ENCODE assay signal across 8 mouse cellular contexts in genomic region chr9:106821050-106821617, GRCm38 (mm10). TPM values are rescaled to one million over a fixed set of nuclear protein-coding genes. Genes with fewer than 3 reads are reported as not detected.
DNase-seq lines count a peak whose midpoint lies in the region; ATAC-seq lines count a peak whose summit lies in the region.

No protein-coding gene starts in this region.

- no peak for ATAC-seq in liver, embryonic 11.5 days (replicated peaks; ENCODE audit: low FRiP score)

- peak overlapping the region; percentile 69 for H3K4me2 ChIP-seq in liver, embryonic 11.5 days

- peak; percentile 8 to 11 for DNase-seq in layer of hippocampus, postnatal 10 days (ENCODE audit: low spot score in 2 of 2)
- no peak for DNase-seq in layer of hippocampus, adult 8-10 months (ENCODE audit: low spot score in 2 of 2)
- peak; percentile 17 for DNase-seq in gonadal fat pad, adult 2 months (ENCODE audit: low read depth)
- DNase-seq in liver, embryonic 11.5 days (ENCODE audit: low spot score) = no peak
- peak; percentile 11 for DNase-seq in splenic B cell, adult 2 months (ENCODE audit: low read depth, low spot score)
- DNase-seq in frontal cortex, postnatal 14 days (ENCODE audit: low spot score in 2 of 2) = no peak
- DNase-seq in urinary bladder, postnatal 10 days (ENCODE audit: low spot score) = no peak

- H3K36me3 ChIP-seq in liver, embryonic 11.5 days (ENCODE audit: control insufficient read depth, insufficient read depth, low read length) = no peaks in the 10 kb centered on the region
- H3K36me3 ChIP-seq in splenic B cell, adult 2 months (ENCODE audit: control insufficient read depth, insufficient read depth, low read length, poor library complexity, severe bottlenecking) = no peaks in the 10 kb centered on the region

- H3K27me3 ChIP-seq in liver, embryonic 11.5 days (replicated peaks; ENCODE audit: control insufficient read depth, insufficient read depth, low read length) = no peaks in the 10 kb centered on the region
- H3K27me3 ChIP-seq in splenic B cell, adult 2 months (ENCODE audit: control insufficient read depth, insufficient read depth, low read length, poor library complexity, severe bottlenecking) = no peaks in the 10 kb centered on the region

- no peaks in the 10 kb centered on the region for H3K4me1 ChIP-seq in brown adipose tissue, adult 24 weeks (ENCODE audit: control insufficient read depth, insufficient read depth, insufficient read length, low read length)
- H3K4me1 ChIP-seq in liver, embryonic 11.5 days (replicated peaks; ENCODE audit: control insufficient read depth, insufficient read depth, low read length) = no peaks in the 10 kb centered on the region

- H3K9me3 ChIP-seq in liver, embryonic 11.5 days (ENCODE audit: control insufficient read depth, low read length) = no peaks in the 10 kb centered on the region

- H3K4me3 ChIP-seq in brown adipose tissue, adult 24 weeks (ENCODE audit: insufficient read depth, low read depth, low read length) = peak overlapping the region; percentile 74
- peak overlapping the region; percentile 99 for H3K4me3 ChIP-seq in liver, embryonic 11.5 days (ENCODE audit: low read depth, low read length)

- WGBS in liver, embryonic 11.5 days = 39% methylated on average over 15 of the region's 15 CpGs

- peak overlapping the region; percentile 50 for H3K27ac ChIP-seq in brown adipose tissue, adult 24 weeks (replicated peaks; ENCODE audit: low read depth, low read length)
- H3K27ac ChIP-seq in liver, embryonic 11.5 days (ENCODE audit: low read depth, low read length) = no peak overlapping the region

- H3K9ac ChIP-seq in liver, embryonic 11.5 days (ENCODE audit: low read depth, low read length) = peak overlapping the region; percentile 57

RNA-seq across cellular contexts. Expression of gene Dcaf1, which starts 0.5 kb away (rescaled TPM):
- total RNA-seq in layer of hippocampus, postnatal 10 days (2021) = 10 to 100 TPM; 24.4 to 28.8 TPM
- 10 to 100 TPM; 30.4 to 35.2 (median 32.7) TPM for total RNA-seq in layer of hippocampus, adult 8-10 months (2022)
- polyA plus RNA-seq in brown adipose tissue, adult 24 weeks (2012; ENCODE audit: insufficient read depth, insufficient read length, missing spikeins) = 16.1 and 17.6 TPM in 2 replicates
- 14.0 and 15.3 TPM in 2 replicates for polyA plus RNA-seq in gonadal fat pad, adult 2 months (2012; rRNA removed)
- polyA plus RNA-seq in liver, embryonic 11.5 days (2014; fragmentation: Nextera tagmentation; extraction: Ambion mirVana) = 35.5 and 45.4 TPM in 2 replicates

RNA-seq across cellular contexts. Expression of gene Rad54l2, which starts 32.1 kb away (rescaled TPM):
- total RNA-seq in layer of hippocampus, postnatal 10 days (2021) = 10 to 100 TPM; 20.8 to 21.3 TPM
- 10 to 100 TPM; 17.3 to 21.1 (median 18.5) TPM for total RNA-seq in layer of hippocampus, adult 8-10 months (2022)
- polyA plus RNA-seq in brown adipose tissue, adult 24 weeks (2012; ENCODE audit: insufficient read depth, insufficient read length, missing spikeins) = 4.6 and 7.1 TPM in 2 replicates
- polyA plus RNA-seq in gonadal fat pad, adult 2 months (2012; rRNA removed) = 23.7 and 24.8 TPM in 2 replicates
- polyA plus RNA-seq in liver, embryonic 11.5 days (2014; fragmentation: Nextera tagmentation; extraction: Ambion mirVana) = 4.0 and 4.5 TPM in 2 replicates

Comparison
In these comparisons a context has a peak if more than half of its experiments do, and no peak if none do; other contexts are left out.
1. DNase-seq: peak in layer of hippocampus, postnatal 10 days (2 of 2), gonadal fat pad, adult 2 months (single experiment) and splenic B cell, adult 2 months (single experiment); none in layer of hippocampus, adult 8-10 months (0 of 2), liver, embryonic 11.5 days (single experiment), frontal cortex, postnatal 14 days (0 of 2) and urinary bladder, postnatal 10 days (single experiment).